8 mouse cellular contexts compared by ENCODE assay signal in genomic region chr14:121053020-121053518, GRCm38 (mm10). TPM values are rescaled to one million over a fixed set of nuclear protein-coding genes. Genes with fewer than 3 reads are reported as not detected.
DNase-seq lines count a peak whose midpoint lies in the region; ATAC-seq and TF ChIP-seq lines count a peak whose summit lies in the region.

No protein-coding gene starts in this region.

- peak; percentile 24; the same call in 1 of the 2 replicates for ATAC-seq in forebrain, embryonic 16.5 days
- ATAC-seq in intestine, embryonic 15.5 days, result peak; percentile 87
- peak; percentile 54; the same call in 1 of the 2 replicates for ATAC-seq in liver, embryonic 14.5 days (ENCODE audit: insufficient read depth)

- no peak for TF ChIP-seq CTCF in liver, embryonic 14.5 days (IDR thresholded peaks at IDR 0.05; ENCODE audit: low read depth)
- no peak for TF ChIP-seq CTCF in olfactory bulb, adult 2 months (IDR thresholded peaks at IDR 0.05; ENCODE audit: insufficient read depth, low read depth, low read length)

- no peaks in the 10 kb centered on the region for H3K27me3 ChIP-seq in forebrain, embryonic 16.5 days (replicated peaks; ENCODE audit: control insufficient read depth, insufficient read depth, low read length)
- no peaks in the 10 kb centered on the region for H3K27me3 ChIP-seq in intestine, embryonic 15.5 days (replicated peaks)
- H3K27me3 ChIP-seq in liver, embryonic 14.5 days (ENCODE audit: control insufficient read depth, insufficient read depth, low read length), result no peaks in the 10 kb centered on the region

- no peak overlapping the region for H3K9ac ChIP-seq in forebrain, embryonic 16.5 days (replicated peaks; ENCODE audit: low read depth, low read length)
- H3K9ac ChIP-seq in intestine, embryonic 15.5 days, result 0 out of 2 replicates have a peak overlapping the region, but pooled peaks have one; percentile 2
- H3K9ac ChIP-seq in liver, embryonic 14.5 days (replicated peaks), result no peak overlapping the region

- H3K4me1 ChIP-seq in forebrain, embryonic 16.5 days (replicated peaks; ENCODE audit: control insufficient read depth, insufficient read depth, low read length), result peaks cover 18% of the 10 kb centered on the region
- peaks cover 37% of the 10 kb centered on the region for H3K4me1 ChIP-seq in intestine, embryonic 15.5 days (replicated peaks)
- peaks cover 0 to 16% of the 10 kb centered on the region in 2 experiments; a peak in 2 of 4 replicates for H3K4me1 ChIP-seq in liver, embryonic 14.5 days (replicated peaks; ENCODE audit: control insufficient read depth in 2 of 2, insufficient read depth in 2 of 2, low read length in 1 of 2)
- peaks cover 35% of the 10 kb centered on the region for H3K4me1 ChIP-seq in olfactory bulb, adult 2 months (ENCODE audit: control insufficient read depth, insufficient read depth, low read length)

- H3K4me2 ChIP-seq in forebrain, embryonic 16.5 days (ENCODE audit: low read length), result 0 out of 2 replicates have a peak overlapping the region, but pooled peaks have one; percentile 12
- H3K4me2 ChIP-seq in intestine, embryonic 15.5 days (replicated peaks), result peak overlapping the region; percentile 39
- H3K4me2 ChIP-seq in liver, embryonic 14.5 days (ENCODE audit: low read depth), result peak overlapping the region; percentile 33

- H3K4me3 ChIP-seq in forebrain, embryonic 16.5 days (replicated peaks; ENCODE audit: low read length), result no peak overlapping the region
- H3K4me3 ChIP-seq in intestine, embryonic 15.5 days (replicated peaks), result no peak overlapping the region
- H3K4me3 ChIP-seq in liver, embryonic 14.5 days (ENCODE audit: insufficient read depth in 1 of 2, low read depth in 2 of 2, low read length in 2 of 2), result peak overlapping the region in 1 of 2 experiments; percentile 4; a peak in 1 of 4 replicates
- no peak overlapping the region for H3K4me3 ChIP-seq in olfactory bulb, adult 2 months (ENCODE audit: insufficient read depth, low read depth, low read length)

- no peak for TF ChIP-seq POLR2A in olfactory bulb, adult 2 months (IDR thresholded peaks at IDR 0.05; ENCODE audit: insufficient read depth, low read depth, low read length)

- WGBS in forebrain, embryonic 16.5 days, result 4% methylated on average over 5 of the region's 5 CpGs
- 2% methylated on average over 5 of the region's 5 CpGs for WGBS in intestine, embryonic 15.5 days
- whole genome bisulfite sequencing in liver, embryonic 14.5 days (ENCODE audit: insufficient replicate concordance), result 20% methylated on average over 5 of the region's 5 CpGs
- 13% methylated on average over 5 of the region's 5 CpGs for WGBS in olfactory bulb, adult 2 months

- H3K36me3 ChIP-seq in forebrain, embryonic 16.5 days (ENCODE audit: control insufficient read depth, insufficient read depth), result no peaks in the 10 kb centered on the region
- H3K36me3 ChIP-seq in intestine, embryonic 15.5 days, result no peaks in the 10 kb centered on the region
- no peaks in the 10 kb centered on the region for H3K36me3 ChIP-seq in liver, embryonic 14.5 days (replicated peaks; ENCODE audit: control insufficient read depth, insufficient read depth, low read depth)

- H3K9me3 ChIP-seq in forebrain, embryonic 16.5 days (ENCODE audit: control insufficient read depth, low read length), result no peaks in the 10 kb centered on the region
- H3K9me3 ChIP-seq in intestine, embryonic 15.5 days, result no peaks in the 10 kb centered on the region
- no peaks in the 10 kb centered on the region for H3K9me3 ChIP-seq in liver, embryonic 14.5 days (ENCODE audit: control insufficient read depth, low read length)

- intact Hi-C loops in heart, postnatal 36 days (cut with DNase I), result loop anchor here (2.0 to 5.0 kb wide), 2 partner anchors 14 to 74 kb away; no protein-coding TSS in a partner anchor

- H3K27ac ChIP-seq in forebrain, embryonic 16.5 days (ENCODE audit: low read length), result no peak overlapping the region
- peak overlapping the region; percentile 63; the same call in 1 of the 2 replicates for H3K27ac ChIP-seq in intestine, embryonic 15.5 days
- no peak overlapping the region for H3K27ac ChIP-seq in liver, embryonic 14.5 days
- H3K27ac ChIP-seq in olfactory bulb, adult 2 months (ENCODE audit: insufficient read depth, low read depth, low read length), result peak overlapping the region; percentile 40; the same call in 1 of the 2 replicates

- TF ChIP-seq EP300 in liver, embryonic 14.5 days (IDR thresholded peaks at IDR 0.05; ENCODE audit: low read depth), result no peak

- DNase-seq in heart, adult 11 months, result peak; percentile 97
- DNase-seq in heart, postnatal 36 days, result no peak
- peak; percentile 26 to 45 (median 37) for DNase-seq in liver, embryonic 14.5 days (ENCODE audit: low read depth in 3 of 3, low spot score in 3 of 3)
- DNase-seq in right cerebral cortex, postnatal 14 days, result no peak
- DNase-seq in cerebellum, adult 18-20 months, result no peak

RNA-seq across cellular contexts. Expression of gene Farp1, which starts 18.1 kb away (rescaled TPM):
- total RNA-seq in heart, postnatal 36 days (2021), result 10 to 100 TPM; 10.4 to 10.8 TPM
- polyA plus RNA-seq in forebrain, embryonic 16.5 days (2015; fragmentation: Nextera tagmentation; extraction: Ambion mirVana), result 35.4 and 43.6 TPM in 2 replicates
- polyA plus RNA-seq in intestine, embryonic 15.5 days (2015; fragmentation: Nextera tagmentation; extraction: Ambion mirVana), result 15.8 and 16.6 TPM in 2 replicates
- polyA plus RNA-seq in liver, embryonic 14.5 days (2012; rRNA removed), result 3.7 and 4.3 TPM in 2 replicates
- 2.7 and 3.0 TPM in 2 replicates for polyA plus RNA-seq in liver, embryonic 14.5 days (2014; fragmentation: Nextera tagmentation; extraction: Ambion mirVana)
- polyA plus RNA-seq in olfactory bulb, adult 2 months (2012; ENCODE audit: insufficient read depth, insufficient read length, low replicate concordance, missing spikeins), result not detected in 2 replicates

Comparison
In these comparisons a context has a peak if more than half of its experiments do, and no peak if none do; other contexts are left out.
1. DNase-seq: peak in heart, adult 11 months (single experiment) and liver, embryonic 14.5 days (3 of 3); none in heart, postnatal 36 days (0 of 2), right cerebral cortex, postnatal 14 days (single experiment) and cerebellum, adult 18-20 months (0 of 2).
2. ATAC-seq: peak in every context shown above with its lines; median percentile 87 in intestine, embryonic 15.5 days; 54 in liver, embryonic 14.5 days; 24 in forebrain, embryonic 16.5 days.
3. H3K27ac ChIP-seq: peak in intestine, embryonic 15.5 days (single experiment) and olfactory bulb, adult 2 months (single experiment); none in forebrain, embryonic 16.5 days (single experiment) and liver, embryonic 14.5 days (single experiment).
4. Peak in every context shown above with its lines, with median percentiles within 50 percentile points of each other: H3K4me2 ChIP-seq.